Mouse (Mus musculus) CD4-positive, CD25-positive, alpha-beta regulatory T cell (primary cell): ENCODE data around the gene Vmn1r6. TPM values are rescaled to one million over a fixed set of nuclear protein-coding genes. Genes with fewer than 3 reads are reported as not detected.

Experiments
- polyA plus RNA-seq: library from polyadenylated mRNA; unstranded; fragments of 100-300 nt; shearing (Covaris generic); gene quantifications from one replicate; pipeline ENCODE4 v1.2.1, GENCODE M21; 2017

Gene Vmn1r6
- 0.02 TPM for polyA plus RNA-seq

DNA sequence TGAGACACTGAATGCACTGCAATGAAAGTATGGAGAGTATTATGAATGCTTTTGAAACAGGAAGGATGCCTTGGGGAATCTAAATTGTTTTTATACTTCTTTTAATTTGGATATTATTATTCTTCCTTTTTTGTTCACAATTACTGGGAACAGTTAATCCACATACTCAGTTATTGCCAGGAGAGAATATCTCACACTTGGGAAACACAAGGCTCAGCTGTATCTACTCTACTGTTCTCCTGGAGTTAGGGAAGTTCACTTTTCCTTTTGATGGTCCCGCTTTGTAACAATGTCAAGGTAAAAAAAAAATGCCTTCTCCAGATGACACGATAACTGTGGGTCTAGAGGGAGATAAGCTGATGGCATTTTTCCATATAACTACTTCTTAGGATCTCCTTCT is at the start of gene Vmn1r6:
TSS of gene Vmn1r6 (plus strand) at position 301 of the 400 bp plus-strand sequence.

DNA sequence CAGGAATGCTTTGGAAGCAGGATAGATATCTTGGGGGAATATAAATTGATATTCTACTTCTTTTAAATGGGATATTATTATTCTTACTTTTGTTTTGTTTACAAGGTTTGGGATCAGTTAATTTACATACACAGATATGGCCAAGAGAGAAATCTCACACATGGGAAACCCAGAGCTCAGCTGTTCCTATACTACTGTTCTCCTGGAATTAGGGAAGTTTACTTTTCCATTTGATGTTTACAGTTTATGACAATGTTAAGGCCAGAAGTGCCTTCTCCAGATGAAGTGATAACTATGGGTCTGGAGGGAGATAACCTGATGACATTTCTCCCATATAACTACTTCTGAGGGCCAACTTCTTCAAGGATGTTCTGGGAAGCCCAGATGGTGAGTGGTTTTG is 27.1 kb upstream of the Vmn1r6 start, which contains the start of gene Vmn1r5:
TSS of gene Vmn1r5 (plus strand) at position 301 of the 400 bp plus-strand sequence.

GRCm38 (mm10) chr6:57025224-57025623 is 28.2 kb downstream of the Vmn1r6 start, which contains the start of gene Vmn1r7:
Vmn1r7 (minus strand) TSS chr6:57025324.

DNA sequence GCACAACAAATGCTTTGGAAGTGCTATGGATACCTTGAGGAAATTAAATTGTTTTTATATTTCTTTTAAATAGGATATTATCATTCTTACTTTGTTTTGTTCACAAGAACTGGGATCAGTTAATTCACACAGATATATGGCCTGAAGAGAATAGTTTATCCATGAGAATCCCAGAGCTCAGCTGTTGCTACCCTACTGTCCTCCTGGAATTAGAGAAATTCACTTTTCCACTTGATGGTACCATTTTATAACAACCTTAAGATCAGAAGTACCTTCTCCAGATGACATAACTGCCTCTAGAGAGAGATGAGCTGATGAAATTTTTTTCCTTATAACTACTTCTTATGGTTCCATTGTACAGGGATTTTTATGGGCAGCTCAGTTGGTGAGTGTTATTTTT is 34.9 kb downstream of the Vmn1r6 start, which contains the start of gene Vmn1r8:
TSS of gene Vmn1r8 (plus strand) at position 301 of the 400 bp plus-strand sequence.

Other genes starting within 250 kb of the Vmn1r6 start
- gene Kbtbd2, start 199.4 kb upstream of the Vmn1r6 start, polyA plus RNA-seq: 67.7 TPM
- 0.07 TPM for gene Fkbp9, start 165.2 kb upstream of the Vmn1r6 start, polyA plus RNA-seq
- 87.8 TPM for gene Nt5c3, start 73.3 kb upstream of the Vmn1r6 start, polyA plus RNA-seq
- 0.08 TPM for gene Vmn1r4, start 73.2 kb upstream of the Vmn1r6 start, polyA plus RNA-seq
- gene Vmn1r5, start 27.0 kb upstream of the Vmn1r6 start, polyA plus RNA-seq: not detected
- not detected for gene Vmn1r7, start 28.1 kb downstream of the Vmn1r6 start, polyA plus RNA-seq
- gene Vmn1r8, start 35.0 kb downstream of the Vmn1r6 start, polyA plus RNA-seq: not detected
- gene Vmn1r9, start 69.5 kb downstream of the Vmn1r6 start, polyA plus RNA-seq: not detected
- gene Vmn1r10, start 112.2 kb downstream of the Vmn1r6 start, polyA plus RNA-seq: not detected
- not detected for gene Vmn1r11, start 136.2 kb downstream of the Vmn1r6 start, polyA plus RNA-seq
- gene Vmn1r12, start 159.7 kb downstream of the Vmn1r6 start, polyA plus RNA-seq: 0.04 TPM
- gene Vmn1r13, start 206.0 kb downstream of the Vmn1r6 start, polyA plus RNA-seq: 0.38 TPM
- gene Vmn1r14, start 234.4 kb downstream of the Vmn1r6 start, polyA plus RNA-seq: 0.06 TPM